Mouse (Mus musculus) midbrain, embryonic 10.5 days (tissue): ENCODE data around the gene Inha. TPM values are rescaled to one million over a fixed set of nuclear protein-coding genes. Genes with fewer than 3 reads are reported as not detected.

Source experiments
- DNase-seq: peaks from one replicate; pipeline ENCODE4 v3.0.0-alpha.2; 2017; ENCODE audit warnings: low spot score
- H3K27ac ChIP-seq: fragments of 300-500 bp; sonication (generic); replicated peaks from 2 replicates; pipeline ENCODE4 v1.5.1; 2016; ENCODE audit warnings: mild to moderate bottlenecking
- H3K27me3 ChIP-seq: fragments of 300-500 bp; sonication (generic); 2 replicates; pipeline ENCODE4 v1.6.1; 2016; ENCODE audit warnings: low read depth, mild to moderate bottlenecking; ENCODE audit not compliant: poor library complexity, severe bottlenecking
- H3K36me3 ChIP-seq: fragments of 300-500 bp; sonication (generic); 2 replicates; pipeline ENCODE4 v1.6.1; 2016; ENCODE audit warnings: mild to moderate bottlenecking, moderate library complexity
- H3K4me1 ChIP-seq: fragments of 300-500 bp; sonication (generic); 2 replicates; pipeline ENCODE4 v1.6.1; 2016
- H3K4me3 ChIP-seq: fragments of 300-500 bp; sonication (generic); 2 replicates; pipeline ENCODE4 v1.5.1; 2016; ENCODE audit warnings: mild to moderate bottlenecking, moderate library complexity
- H3K9me3 ChIP-seq: fragments of 300-500 bp; sonication (generic); replicated peaks from 2 replicates; pipeline ENCODE4 v1.6.1; 2016; ENCODE audit warnings: mild to moderate bottlenecking
- WGBS: fragments of 180-500 bp; shearing (Covaris S2); methylation state at CpG from one replicate; pipeline ENCODE4 v1.1.7; 2016; 5-methylcytosine and 5-hydroxymethylcytosine counted together
- polyA plus RNA-seq: library from polyadenylated mRNA; unstranded; fragments of >200 nt; fragmentation: Nextera tagmentation; extraction: Ambion mirVana; gene quantifications from 2 replicates; pipeline ENCODE4 v1.2.1, GENCODE M21; 2016

Gene Inha
- polyA plus RNA-seq, 1 experiment from 2014 or later: 1.7 TPM

GRCm38 (mm10) chr1:75516703-75517380 is 10.0 kb downstream of the Inha start:
- Histone ChIP-seq H3K27me3 (no peaks in the 10 kb centered on the region), H3K27ac (no peak overlapping the region), H3K9me3 (no peaks in the 10 kb centered on the region), H3K36me3 (no peaks in the 10 kb centered on the region), H3K4me1 (peaks cover 11% of the 10 kb centered on the region), H3K4me3 (no peak overlapping the region)
- DNase-seq: no peak
- WGBS: 84% methylated on average over 15 of the region's 15 CpGs

DNA sequence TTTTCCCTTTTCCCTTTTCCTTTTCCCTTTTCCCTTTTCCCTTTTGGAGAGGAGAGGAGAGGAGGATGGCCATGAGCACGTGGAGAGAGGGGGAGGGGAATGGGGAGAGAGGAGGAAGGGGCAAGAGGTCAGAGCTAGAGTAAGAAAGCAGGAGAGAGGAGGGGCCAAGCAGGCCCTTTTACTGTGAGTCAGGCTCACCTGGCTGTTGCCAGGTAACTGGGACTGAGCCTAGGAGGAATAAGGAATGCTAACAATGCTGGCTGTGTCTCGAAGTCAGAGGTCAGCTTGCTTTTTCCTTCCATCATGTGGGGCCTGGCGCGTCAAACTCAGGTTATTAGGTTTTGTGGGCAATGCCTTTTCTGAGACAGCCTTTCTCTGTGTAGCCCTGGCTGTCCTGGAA is 11.1 kb downstream of the Inha start:
- Histone ChIP-seq H3K4me3 (no peak overlapping the region), H3K36me3 (no peaks in the 10 kb centered on the region), H3K9me3 (no peaks in the 10 kb centered on the region), H3K27me3 (no peaks in the 10 kb centered on the region), H3K4me1 (peaks cover 19% of the 10 kb centered on the region), H3K27ac (no peak overlapping the region)
- WGBS: 45% methylated on average over 4 of the region's 4 CpGs
- no peak for DNase-seq

- no peak for DNase-seq
- 92% methylated on average over 4 of the region's 4 CpGs for WGBS
- Histone ChIP-seq H3K4me3 (no peak overlapping the region), H3K9me3 (no peaks in the 10 kb centered on the region), H3K27ac (no peak overlapping the region), H3K4me1 (peaks cover 19% of the 10 kb centered on the region), H3K27me3 (no peaks in the 10 kb centered on the region), H3K36me3 (no peaks in the 10 kb centered on the region)
These were observed 11.6 kb downstream of the Inha start for GRCm38 (mm10) chr1:75518427-75518826.

DNA sequence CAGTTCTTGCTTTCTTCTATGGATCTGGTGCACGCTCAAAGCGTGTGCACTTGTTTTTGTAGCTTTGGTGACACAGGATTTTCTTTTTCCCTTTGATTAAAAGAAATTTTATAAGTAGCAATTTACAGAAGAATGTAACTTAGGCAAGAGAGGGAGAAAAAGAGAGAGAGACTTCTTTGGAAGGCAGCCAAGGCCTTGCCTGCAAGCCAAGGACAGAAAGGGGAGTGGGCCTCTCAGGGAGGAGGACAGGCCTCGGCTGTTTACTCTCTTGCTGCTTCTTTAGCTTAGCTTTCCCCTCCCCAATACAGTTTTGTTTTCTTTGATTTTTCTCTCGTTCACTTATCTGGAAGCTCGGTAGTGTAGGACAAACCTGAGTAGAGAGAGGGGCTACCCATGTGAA is 12.7 kb downstream of the Inha start:
- Histone ChIP-seq H3K36me3 (no peaks in the 10 kb centered on the region), H3K27me3 (no peaks in the 10 kb centered on the region), H3K4me1 (peaks cover 19% of the 10 kb centered on the region), H3K27ac (no peak overlapping the region), H3K9me3 (no peaks in the 10 kb centered on the region), H3K4me3 (no peak overlapping the region)
- no peak for DNase-seq
- 91% methylated on average over 5 of the region's 5 CpGs for WGBS

DNA sequence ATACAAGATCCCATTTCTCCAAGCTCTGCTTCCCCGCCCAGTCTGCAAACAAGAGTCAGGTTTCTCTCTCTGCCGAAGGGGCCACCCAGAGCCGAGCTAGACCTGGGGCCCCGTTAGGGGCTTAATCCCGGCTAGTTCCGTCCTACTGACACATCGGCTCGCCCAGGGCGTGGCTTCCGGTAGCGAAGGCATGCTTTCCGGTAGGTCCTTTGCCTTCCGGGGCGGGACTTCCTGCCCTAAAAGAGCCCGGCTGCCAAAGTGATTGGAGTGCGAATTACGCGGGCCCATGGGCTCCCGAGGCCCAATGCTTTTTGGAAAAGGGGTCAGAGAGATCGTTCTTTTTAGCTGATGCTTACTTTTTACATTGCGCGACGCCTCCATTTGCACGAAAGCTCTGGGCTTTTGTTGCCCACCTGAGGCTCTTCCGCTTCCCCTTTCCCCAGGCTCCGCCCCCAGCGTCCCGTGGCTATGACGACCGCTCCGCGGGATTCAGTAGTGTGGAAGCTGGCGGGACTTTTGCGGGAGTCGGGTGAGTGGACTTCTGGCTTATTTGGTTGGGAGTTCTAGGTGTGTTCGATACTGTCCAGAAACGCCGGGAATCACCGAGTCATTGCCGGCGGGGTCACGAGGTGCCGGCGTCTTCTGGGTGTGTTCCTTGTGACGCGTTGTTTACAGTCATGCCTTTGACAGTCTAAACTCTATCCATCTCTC is 14.6 kb downstream of the Inha start, which contains the start of gene Stk11ip:
Gene Stk11ip (plus strand): TSS at position 209 of the 711 bp plus-strand sequence.
- Histone ChIP-seq H3K27ac (peak within 1 kb of the TSS; percentile 87), H3K4me3 (peak within 1 kb of the TSS; percentile 76), H3K9me3 (no peaks in the 10 kb centered on the region), H3K27me3 (no peaks in the 10 kb centered on the region), H3K4me1 (peaks cover 19% of the 10 kb centered on the region), H3K36me3 (peaks cover 13% of the 10 kb centered on the region)
- DNase-seq: peak; percentile 98
- under 1% methylated on average over 46 of the region's 46 CpGs for WGBS

GRCm38 (mm10) chr1:75524679-75525078 is 17.8 kb downstream of the Inha start:
- Histone ChIP-seq H3K27me3 (no peaks in the 10 kb centered on the region), H3K4me3 (no peak overlapping the region), H3K4me1 (peaks cover 14% of the 10 kb centered on the region), H3K36me3 (peaks cover 46% of the 10 kb centered on the region), H3K9me3 (no peaks in the 10 kb centered on the region), H3K27ac (no peak overlapping the region)
- no peak for DNase-seq
- 88% methylated on average over 7 of the region's 7 CpGs for WGBS

GRCm38 (mm10) chr1:75530546-75530945 is 23.7 kb downstream of the Inha start:
- Histone ChIP-seq H3K4me1 (no peaks in the 10 kb centered on the region), H3K27ac (no peak overlapping the region), H3K9me3 (no peaks in the 10 kb centered on the region), H3K4me3 (no peak overlapping the region), H3K36me3 (peaks cover 88% of the 10 kb centered on the region), H3K27me3 (no peaks in the 10 kb centered on the region)
- WGBS: 91% methylated on average over 4 of the region's 4 CpGs
- DNase-seq: no peak

GRCm38 (mm10) chr1:75532280-75533172 is 25.6 kb downstream of the Inha start:
- DNase-seq: no peak
- 93% methylated on average over 19 of the region's 19 CpGs for WGBS
- Histone ChIP-seq H3K9me3 (no peaks in the 10 kb centered on the region), H3K4me3 (no peak overlapping the region), H3K27ac (no peak overlapping the region), H3K27me3 (no peaks in the 10 kb centered on the region), H3K4me1 (no peaks in the 10 kb centered on the region), H3K36me3 (peaks cover 83% of the 10 kb centered on the region)

GRCm38 (mm10) chr1:75533325-75534252 is 26.7 kb downstream of the Inha start:
- DNase-seq: no peak
- Histone ChIP-seq H3K4me3 (no peak overlapping the region), H3K36me3 (peaks cover 73% of the 10 kb centered on the region), H3K4me1 (no peaks in the 10 kb centered on the region), H3K27ac (no peak overlapping the region), H3K27me3 (no peaks in the 10 kb centered on the region), H3K9me3 (no peaks in the 10 kb centered on the region)
- WGBS: 92% methylated on average over 19 of the region's 19 CpGs

GRCm38 (mm10) chr1:75537587-75537986 is 30.7 kb downstream of the Inha start:
- H3K27me3 ChIP-seq: no peaks in the 10 kb centered on the region
- 93% methylated on average over 2 of the region's 2 CpGs for WGBS
- no peak overlapping the region for H3K4me3 ChIP-seq
- H3K27ac ChIP-seq: no peak overlapping the region
- peaks cover 42% of the 10 kb centered on the region for H3K36me3 ChIP-seq
- no peaks in the 10 kb centered on the region for H3K9me3 ChIP-seq
- H3K4me1 ChIP-seq: no peaks in the 10 kb centered on the region
- no peak for DNase-seq

DNA sequence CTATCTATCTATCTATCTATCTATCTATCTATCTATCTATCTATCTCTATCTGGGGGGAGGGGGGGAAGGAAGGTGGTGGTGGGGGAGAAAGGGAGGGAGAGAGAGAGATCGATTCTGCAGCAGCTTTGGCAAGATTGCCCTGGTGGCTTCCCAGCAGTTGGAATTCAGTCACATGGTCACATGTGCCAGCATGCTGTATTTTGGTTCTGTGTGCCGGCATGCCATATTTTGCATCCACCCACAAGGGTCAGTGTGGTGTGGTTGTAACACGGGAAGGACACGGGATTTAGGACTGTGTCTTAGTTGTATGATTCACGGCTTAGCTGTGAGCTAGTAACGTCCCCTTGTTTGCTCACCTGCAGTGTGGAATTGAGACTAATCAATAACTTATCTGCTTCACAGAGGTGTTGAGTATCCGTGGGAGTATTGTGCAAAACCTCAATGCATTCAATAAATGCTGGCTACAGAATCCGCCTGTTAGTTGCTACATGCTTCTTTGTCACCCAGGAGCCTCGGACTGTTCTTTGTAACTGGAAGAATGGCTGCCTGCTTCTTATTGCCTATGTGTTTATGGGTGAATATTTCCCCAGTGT is 31.8 kb downstream of the Inha start:
- no peaks in the 10 kb centered on the region for H3K4me1 ChIP-seq
- H3K36me3 ChIP-seq: peaks cover 31% of the 10 kb centered on the region
- no peak overlapping the region for H3K4me3 ChIP-seq
- no peaks in the 10 kb centered on the region for H3K9me3 ChIP-seq
- no peak for DNase-seq
- H3K27ac ChIP-seq: no peak overlapping the region
- WGBS: 85% methylated on average over 9 of the region's 9 CpGs
- no peaks in the 10 kb centered on the region for H3K27me3 ChIP-seq
